ENCODE assay signal across 18 mouse cellular contexts in genomic region chr4:135951505-135951904, GRCm38 (mm10). TPM values are rescaled to one million over a fixed set of nuclear protein-coding genes. Genes with fewer than 3 reads are reported as not detected.
DNase-seq lines count a peak whose midpoint lies in the region; ATAC-seq and TF ChIP-seq lines count a peak whose summit lies in the region.
"Had no signal": no experiment of that assay in that cellular context is flagged by ENCODE, and none has a peak within 500 bp of the region (broad histone marks: within the 10 kb centered on the region; RNA-seq: fewer than 3 reads in every experiment).

No protein-coding gene starts in this region.

- H3K9me3 ChIP-seq in forebrain, embryonic 11.5 days (ENCODE audit: control insufficient read depth, low read length): no peaks in the 10 kb centered on the region
- H3K9me3 ChIP-seq: hindbrain, embryonic 12.5 days; midbrain, embryonic 13.5 days had no signal

- TF ChIP-seq CTCF in layer of hippocampus, adult 2 months (conservative IDR thresholded peaks at IDR 0.05): peak; percentile 61

- H3K4me3 ChIP-seq in layer of hippocampus, adult 2 months: no peak overlapping the region
- H3K4me3 ChIP-seq in forebrain, embryonic 11.5 days (ENCODE audit: low read depth, low read length): no peak overlapping the region
- H3K4me3 ChIP-seq: embryonic facial prominence, embryonic 10.5 days; forebrain, embryonic 13.5 days; heart, embryonic 12.5 days; hindbrain, embryonic 12.5 days; limb, embryonic 10.5 days; midbrain, embryonic 13.5 days; neural tube, embryonic 13.5 days had no signal

- ATAC-seq in cerebellum, adult (ENCODE audit: insufficient number of reproducible peaks, low FRiP score, low TSS enrichment): no peak
- ATAC-seq in forebrain, embryonic 11.5 days (replicated peaks; ENCODE audit: low FRiP score): no peak
- ATAC-seq: forebrain, embryonic 13.5 days; midbrain, embryonic 13.5 days had no signal

- H3K27me3 ChIP-seq in forebrain, embryonic 11.5 days (ENCODE audit: control insufficient read depth, insufficient read depth, low read length): no peaks in the 10 kb centered on the region
- H3K27me3 ChIP-seq: forebrain, embryonic 13.5 days; heart, embryonic 12.5 days; hindbrain, embryonic 12.5 days; midbrain, embryonic 13.5 days; neural tube, embryonic 13.5 days had no signal

- H3K27ac ChIP-seq in layer of hippocampus, adult 2 months: no peak overlapping the region
- no peak overlapping the region for H3K27ac ChIP-seq in forebrain, embryonic 11.5 days (ENCODE audit: low read depth, low read length)
- H3K27ac ChIP-seq: embryonic facial prominence, embryonic 10.5 days; forebrain, embryonic 13.5 days; hindbrain, embryonic 12.5 days; limb, embryonic 10.5 days; midbrain, embryonic 13.5 days; neural tube, embryonic 13.5 days had no signal

- no peak overlapping the region for H3K9ac ChIP-seq in forebrain, embryonic 11.5 days (ENCODE audit: low read length)
- H3K9ac ChIP-seq: forebrain, embryonic 13.5 days; heart, embryonic 12.5 days; hindbrain, embryonic 12.5 days; midbrain, embryonic 13.5 days; neural tube, embryonic 13.5 days had no signal

- no peaks in the 10 kb centered on the region for H3K4me1 ChIP-seq in forebrain, embryonic 11.5 days (replicated peaks; ENCODE audit: control insufficient read depth, insufficient read depth, low read length)

- WGBS in forebrain, embryonic 11.5 days: 85% methylated on average over 3 of the region's 3 CpGs

- no peaks in the 10 kb centered on the region; the same call in 1 of the 2 replicates for H3K36me3 ChIP-seq in forebrain, embryonic 11.5 days (ENCODE audit: control insufficient read depth, insufficient read depth, low read length)

- peak; percentile 42 for DNase-seq in cerebellum, adult 8-10 months
- no peak for DNase-seq in layer of hippocampus, adult 2 months (ENCODE audit: low spot score in 2 of 2)
- no peak for DNase-seq in layer of hippocampus, postnatal 36 days
- peak; percentile 53 for DNase-seq in thymus, postnatal 4 days
- no peak for DNase-seq in thymus, postnatal 36 days
- DNase-seq in urinary bladder, adult 2 months (ENCODE audit: low spot score): no peak
- DNase-seq in forebrain, embryonic 11.5 days (ENCODE audit: low spot score): no peak
- DNase-seq: gastrocnemius, postnatal 14 days; layer of hippocampus, adult 9-11 months; lung, postnatal 10 days had no signal

- no peak overlapping the region for H3K4me2 ChIP-seq in forebrain, embryonic 11.5 days (ENCODE audit: low read depth, low read length, severe bottlenecking)
- H3K4me2 ChIP-seq: forebrain, embryonic 13.5 days; heart, embryonic 12.5 days; hindbrain, embryonic 12.5 days; midbrain, embryonic 13.5 days; neural tube, embryonic 13.5 days had no signal

RNA-seq across cellular contexts. Expression of gene Hmgcl, which starts 5.3 kb away (rescaled TPM):
- 10 to 100 TPM; 35.2 to 36.1 TPM for total RNA-seq in layer of hippocampus, adult 2 months (2021)
- total RNA-seq in layer of hippocampus, postnatal 36 days (2021): 10 to 100 TPM; 35.5 to 36.4 TPM
- polyA plus RNA-seq in urinary bladder, adult 2 months (2012; rRNA removed): 64.9 and 79.9 TPM in 2 replicates
- polyA plus RNA-seq in forebrain, embryonic 11.5 days (2014; fragmentation: Nextera tagmentation; extraction: Ambion mirVana): 55.9 and 59.9 TPM in 2 replicates

RNA-seq across cellular contexts. Expression of gene Gale, which starts 12.0 kb away (rescaled TPM):
- 10 to 100 TPM; 22.6 to 23.8 TPM for total RNA-seq in layer of hippocampus, adult 2 months (2021)
- 10 to 100 TPM; 17.7 to 20.7 TPM for total RNA-seq in layer of hippocampus, postnatal 36 days (2021)
- 20.4 and 36.8 TPM in 2 replicates for polyA plus RNA-seq in urinary bladder, adult 2 months (2012; rRNA removed)
- 29.9 and 32.5 TPM in 2 replicates for polyA plus RNA-seq in forebrain, embryonic 11.5 days (2014; fragmentation: Nextera tagmentation; extraction: Ambion mirVana)

RNA-seq across cellular contexts. Expression of gene Lypla2, which starts 20.9 kb away (rescaled TPM):
- total RNA-seq in layer of hippocampus, adult 2 months (2021): 100 to 1,000 TPM in 1 of 2 experiments, 10 to 100 TPM in 1; 95.3 to 103 TPM
- total RNA-seq in layer of hippocampus, postnatal 36 days (2021): 100 to 1,000 TPM in 1 of 2 experiments, 10 to 100 TPM in 1; 93.4 to 106 TPM
- 55.2 and 63.6 TPM in 2 replicates for polyA plus RNA-seq in urinary bladder, adult 2 months (2012; rRNA removed)
- polyA plus RNA-seq in forebrain, embryonic 11.5 days (2014; fragmentation: Nextera tagmentation; extraction: Ambion mirVana): 169 and 178 TPM in 2 replicates

RNA-seq across cellular contexts. Expression of gene Fuca1, which starts 31.0 kb away (rescaled TPM):
- total RNA-seq in layer of hippocampus, adult 2 months (2021): 10 to 100 TPM; 39.4 to 39.7 TPM
- total RNA-seq in layer of hippocampus, postnatal 36 days (2021): 10 to 100 TPM; 33.4 to 43.1 TPM
- 75.9 and 84.2 TPM in 2 replicates for polyA plus RNA-seq in urinary bladder, adult 2 months (2012; rRNA removed)
- polyA plus RNA-seq in forebrain, embryonic 11.5 days (2014; fragmentation: Nextera tagmentation; extraction: Ambion mirVana): 42.3 and 49.2 TPM in 2 replicates

RNA-seq across cellular contexts. Expression of gene Pithd1, which starts 35.6 kb away (rescaled TPM):
- 10 to 100 TPM; 80.6 to 86.0 TPM for total RNA-seq in layer of hippocampus, adult 2 months (2021)
- total RNA-seq in layer of hippocampus, postnatal 36 days (2021): 10 to 100 TPM; 87.4 to 89.4 TPM
- polyA plus RNA-seq in urinary bladder, adult 2 months (2012; rRNA removed): 41.4 and 46.9 TPM in 2 replicates
- polyA plus RNA-seq in forebrain, embryonic 11.5 days (2014; fragmentation: Nextera tagmentation; extraction: Ambion mirVana): 64.9 and 67.6 TPM in 2 replicates

Comparison
In these comparisons a context has a peak if more than half of its experiments do, and no peak if none do; other contexts are left out.
1. DNase-seq: peak in cerebellum, adult 8-10 months (single experiment) and thymus, postnatal 4 days (single experiment); none in layer of hippocampus, adult 2 months (0 of 2), layer of hippocampus, postnatal 36 days (0 of 2), thymus, postnatal 36 days (0 of 2), urinary bladder, adult 2 months (single experiment) and forebrain, embryonic 11.5 days (single experiment).